Mouse (Mus musculus) CH12.LX (cell line): Measurements from ENCODE around the gene Disp3.

Experiments
- CHD1 ChIP-seq: IDR thresholded peaks from 2 replicates; pipeline ENCODE4 v1.6.1; 2012; ENCODE audit warnings: low read depth, low read length, improper control_type of control experiment, inconsistent platforms
- CHD2 ChIP-seq: IDR thresholded peaks from 2 replicates; pipeline ENCODE4 v1.6.1; 2011; ENCODE audit warnings: low read length, improper control_type of control experiment
- CTCF ChIP-seq, 2 experiments: IDR thresholded peaks in 1 of 2; conservative IDR thresholded peaks in 1 of 2; 2 replicates each; pipeline ENCODE4 v1.5.1; 2011 to 2012; ENCODE audit warnings: low read depth in 2 of 2, low read length in 2 of 2, improper control_type of control experiment in 1 of 2, inconsistent platforms in 1 of 2, mild to moderate bottlenecking in 1 of 2, moderate library complexity in 1 of 2
- EP300 ChIP-seq: IDR thresholded peaks from 2 replicates; pipeline ENCODE4 v1.6.1; 2011; ENCODE audit warnings: low read length, improper control_type of control experiment
- ETS1 ChIP-seq: conservative IDR thresholded peaks from 2 replicates; pipeline ENCODE4 v1.6.1; 2012; ENCODE audit warnings: low read depth, mild to moderate bottlenecking, inconsistent platforms, low read length, improper control_type of control experiment, moderate library complexity
- MAX ChIP-seq: IDR thresholded peaks from 2 replicates; pipeline ENCODE4 v1.6.1; 2011; ENCODE audit warnings: low read length, improper control_type of control experiment
- PAX5 ChIP-seq: IDR thresholded peaks from 2 replicates; pipeline ENCODE4 v1.6.1; 2012; ENCODE audit warnings: low read length, inconsistent platforms, mixed read lengths
- POLR2A ChIP-seq: IDR thresholded peaks from 2 replicates; pipeline ENCODE4 v1.6.1; 2011; ENCODE audit warnings: low read depth, mild to moderate bottlenecking, improper control_type of control experiment, low read length
- ZMIZ1 ChIP-seq: IDR thresholded peaks from 2 replicates; pipeline ENCODE4 v1.6.1; 2012; ENCODE audit warnings: low read depth, mild to moderate bottlenecking, inconsistent platforms, low read length, improper control_type of control experiment

DNA sequence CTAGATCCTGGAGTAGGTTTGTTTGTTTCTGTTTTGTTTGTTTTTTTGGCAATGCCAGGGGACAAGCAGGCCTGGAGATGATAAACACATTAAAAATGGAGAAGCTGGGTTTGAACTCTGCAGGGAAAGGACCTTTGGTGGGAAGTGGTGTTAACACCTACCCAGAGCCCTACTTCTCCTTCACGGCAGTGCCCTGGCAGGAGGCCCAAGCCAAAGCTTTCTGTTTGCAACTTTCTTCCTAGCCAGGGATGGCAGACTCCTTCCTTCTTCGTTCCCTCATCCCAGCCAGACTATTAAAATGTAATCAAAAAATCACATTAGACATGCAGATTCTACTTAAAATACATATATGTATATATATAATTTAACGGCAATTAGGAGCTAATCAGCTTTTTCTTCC, 13.1 kb downstream of the Disp3 start:
- TF ChIP-seq EP300 (no peak), MAX (no peak), CTCF (conservative IDR thresholded peaks at IDR 0.05 in 1 of 2, IDR thresholded peaks at IDR 0.05 in 1 of 2; ENCODE audit: low read depth in 2 of 2, low read length in 2 of 2) (no peak), CHD2 (no peak), POLR2A (no peak), ZMIZ1 (no peak), CHD1 (no peak), PAX5 (no peak), ETS1 (no peak)
